Mouse (Mus musculus) gonadal fat pad, adult 2 months (tissue): ENCODE data around the gene Ercc1. TPM values are rescaled to one million over a fixed set of nuclear protein-coding genes. Genes with fewer than 3 reads are reported as not detected.

ENCODE experiments used
- DNase-seq: peaks from one replicate; pipeline ENCODE4 v3.0.0-alpha.2; 2012; ENCODE audit warnings: low read depth
- polyA plus RNA-seq: library from polyadenylated mRNA; depleted of rRNA; stranded (reverse); fragments of >200 nt; gene quantifications from 2 replicates; pipeline ENCODE4 v1.2.3, GENCODE M21; 2012

Gene Ercc1
- polyA plus RNA-seq, 1 experiment: 57.8 TPM

DNA sequence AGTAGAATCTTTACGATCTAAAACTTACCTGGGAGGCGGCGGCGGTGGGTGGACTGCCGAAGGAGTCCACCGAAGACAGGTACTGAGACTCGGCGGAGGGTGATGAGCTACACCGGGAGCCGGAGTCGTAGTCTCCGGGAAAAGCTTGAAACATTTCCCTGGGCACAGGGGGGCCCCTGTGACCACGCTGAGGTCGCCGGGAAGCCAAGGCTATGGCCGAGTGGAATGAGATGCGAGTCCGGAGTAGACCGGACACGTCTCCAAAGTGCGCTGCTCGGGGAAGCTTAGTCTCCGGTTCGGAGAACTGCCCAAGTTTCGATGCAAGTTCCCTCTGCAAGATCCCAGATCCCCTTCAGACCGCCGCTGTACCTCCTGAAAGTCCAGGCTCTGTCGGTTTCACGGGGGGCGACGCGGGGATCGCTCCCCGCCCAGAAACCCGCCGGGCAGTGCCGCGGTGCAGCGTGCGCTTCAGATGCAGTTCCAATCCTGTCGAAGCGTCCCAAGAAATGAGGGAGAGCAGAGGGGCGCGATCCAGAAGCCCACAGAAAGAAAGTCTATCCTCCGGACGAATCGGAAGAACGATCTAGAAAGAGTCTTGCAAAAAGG is 35.2 kb upstream of the Ercc1 start:
- no peak for DNase-seq

DNA sequence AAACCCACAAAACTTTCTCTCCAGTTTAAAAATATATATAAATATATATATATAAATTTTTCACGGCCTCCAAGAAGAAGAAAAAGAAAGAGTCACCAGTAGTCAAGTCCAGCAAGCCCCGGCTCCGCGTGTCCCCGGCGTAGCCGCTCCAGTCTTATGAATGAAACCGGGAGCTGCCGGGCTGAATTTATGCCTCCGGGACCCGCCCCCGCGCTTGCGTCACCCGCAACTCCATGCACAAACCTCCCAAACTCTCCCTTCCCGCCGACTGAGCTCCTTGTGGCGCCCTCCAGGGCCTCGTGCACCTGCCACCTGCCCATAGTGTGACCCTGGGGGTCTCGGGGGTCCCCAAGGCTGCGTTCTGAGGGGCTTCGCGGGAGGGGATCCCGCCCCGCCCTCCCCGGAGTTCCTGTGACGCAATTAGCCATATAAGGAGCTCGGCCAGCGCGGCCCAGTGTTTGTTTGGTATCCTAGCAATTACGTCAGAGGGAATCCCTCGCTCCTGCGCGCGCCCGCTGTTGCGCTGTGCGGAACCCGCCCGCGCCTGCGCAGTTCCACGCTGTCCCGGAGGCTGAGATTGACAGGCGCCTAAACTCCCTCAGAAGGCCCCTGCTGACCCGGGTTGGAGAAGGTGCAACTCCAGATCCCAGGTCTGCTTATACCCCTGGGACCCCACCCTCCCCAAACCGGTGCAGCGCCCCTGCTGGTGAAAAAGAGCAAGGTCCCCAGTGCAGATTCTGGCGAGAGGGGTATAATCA is 34.5 kb upstream of the Ercc1 start, which contains the start of gene Fosb:
Fosb (minus strand) TSS at position 168 of the 758 bp plus-strand sequence.
- no peak for DNase-seq

DNA sequence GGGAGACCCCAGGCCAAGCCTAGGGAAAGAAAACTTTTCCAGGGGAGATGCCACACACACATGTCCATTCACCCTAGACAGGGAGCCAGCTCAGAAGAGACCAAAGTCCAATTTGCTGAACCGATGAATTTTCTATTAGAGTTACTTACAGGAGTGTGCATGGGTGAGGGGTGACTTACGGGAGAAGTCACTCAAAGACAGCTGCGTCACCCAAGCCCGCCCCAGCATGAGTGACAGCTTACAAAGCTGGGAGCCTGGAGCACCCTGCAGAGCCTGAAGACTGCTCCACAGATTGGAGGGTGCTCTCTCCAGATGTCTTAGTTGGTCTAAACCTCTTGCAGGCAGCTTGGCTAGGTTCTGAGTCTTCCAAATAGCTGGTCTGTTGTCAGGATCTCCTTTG is 32.6 kb upstream of the Ercc1 start:
- DNase-seq: no peak

DNA sequence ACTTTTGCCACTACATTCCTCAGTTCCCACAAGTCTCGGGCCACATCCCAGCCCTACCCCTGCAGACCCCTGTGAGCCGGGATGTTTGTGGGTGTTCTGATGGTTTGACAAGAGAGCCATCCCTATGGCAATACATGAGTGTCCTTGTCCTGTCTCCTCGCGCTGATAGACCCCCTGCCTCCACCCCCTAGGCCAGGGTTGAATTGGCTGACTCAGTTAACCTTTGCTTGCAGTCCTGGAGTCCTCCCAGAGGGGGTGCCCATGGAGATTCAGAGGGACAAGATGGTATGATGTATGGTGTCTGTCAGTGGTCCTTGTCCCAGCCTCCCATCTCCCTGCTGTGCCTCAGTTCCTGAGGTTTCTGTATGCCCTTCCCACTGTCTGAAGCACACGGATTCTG is 30.5 kb upstream of the Ercc1 start:
- DNase-seq: no peak

DNA sequence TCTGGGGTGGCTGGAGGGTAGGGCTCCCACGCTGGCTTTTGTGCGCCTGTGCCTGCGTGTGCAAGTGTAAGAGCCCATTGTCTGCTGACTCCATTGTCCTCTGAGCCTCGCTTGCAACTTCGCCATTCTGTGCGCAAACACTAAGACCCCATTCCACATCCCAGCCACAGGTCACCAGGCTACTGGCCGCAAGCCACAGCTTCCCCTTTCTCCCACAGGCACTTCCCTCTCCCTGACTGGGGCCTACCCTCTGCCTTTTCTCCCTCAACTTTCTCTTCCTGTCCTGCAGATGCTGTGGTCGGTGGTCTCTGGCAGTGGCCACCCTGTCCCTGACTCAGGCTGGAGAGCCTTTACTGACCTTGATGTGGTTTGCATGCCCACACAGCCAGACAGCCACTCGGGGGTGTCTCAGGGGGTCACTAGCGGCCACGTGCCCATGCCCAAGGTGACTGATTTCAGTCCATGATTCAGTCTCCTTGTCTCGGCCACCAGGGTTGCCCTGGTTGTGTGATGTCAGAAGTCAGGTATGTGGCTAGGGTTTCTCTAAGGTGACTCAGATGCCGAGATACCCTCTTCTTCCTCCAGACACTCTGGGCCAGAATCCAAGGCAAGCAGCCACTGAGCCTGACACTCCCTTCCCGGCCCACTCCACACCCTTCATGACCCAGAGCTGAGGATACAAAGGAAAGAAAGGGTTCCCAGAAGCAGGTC is 28.0 kb upstream of the Ercc1 start:
- DNase-seq: no peak

DNA sequence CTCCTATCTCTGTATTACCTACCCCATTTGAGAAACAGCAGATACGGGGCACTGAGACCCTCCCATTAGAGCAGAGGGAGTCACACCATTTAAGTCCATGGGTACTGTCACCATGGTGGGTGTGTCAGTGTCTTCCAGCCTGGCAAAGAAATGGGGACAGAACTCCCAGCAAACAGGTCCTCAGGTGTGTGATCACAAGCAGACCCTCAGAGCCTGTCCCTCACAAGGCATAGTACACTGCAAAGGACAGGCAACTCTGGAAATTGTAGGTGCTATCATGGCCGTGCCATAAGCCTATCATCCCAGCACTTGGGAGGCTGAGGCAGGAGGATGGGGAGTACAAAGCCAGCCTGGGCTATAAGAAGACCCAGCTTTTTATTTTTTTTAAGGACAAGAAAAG is 26.4 kb upstream of the Ercc1 start:
- no peak for DNase-seq

DNA sequence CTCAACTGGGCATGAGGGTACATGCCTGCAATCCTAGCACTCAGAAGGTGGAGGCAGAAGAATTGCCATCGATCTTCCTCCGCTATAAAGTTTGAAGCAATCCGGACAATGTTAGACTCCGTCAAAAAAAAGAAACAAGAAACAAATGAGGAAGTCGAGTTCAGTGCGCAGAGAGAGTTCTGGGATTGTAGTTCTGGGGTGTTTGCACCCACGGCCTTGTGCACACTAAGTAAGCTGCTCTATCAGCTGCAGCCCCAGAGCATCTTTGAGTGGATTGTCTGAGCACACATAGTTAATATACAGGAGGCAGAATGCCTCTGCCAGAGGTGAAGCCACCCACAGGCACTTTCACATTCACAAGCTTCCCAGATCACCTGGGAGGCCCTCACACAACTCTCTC is 25.9 kb upstream of the Ercc1 start:
- no peak for DNase-seq

DNA sequence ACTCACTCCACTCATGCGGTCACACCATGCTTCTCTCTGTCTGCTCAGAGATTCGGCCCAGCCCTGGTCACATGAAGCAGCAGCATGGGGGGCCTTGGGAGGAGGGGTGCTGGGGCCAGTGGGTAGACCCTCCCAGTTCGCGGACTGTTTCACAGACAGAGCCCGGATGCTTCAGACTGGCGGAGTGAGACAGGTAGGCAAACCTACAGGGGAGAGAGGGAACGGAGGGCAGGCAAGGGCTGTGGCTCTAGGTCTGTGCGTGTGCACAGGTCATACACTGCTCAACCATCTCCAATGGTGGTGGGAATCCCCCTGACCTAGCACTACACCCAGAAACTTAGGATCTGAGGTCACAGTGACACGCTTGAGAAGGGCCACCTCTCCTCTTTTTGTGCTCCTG is 25.1 kb upstream of the Ercc1 start:
- DNase-seq: no peak

DNA sequence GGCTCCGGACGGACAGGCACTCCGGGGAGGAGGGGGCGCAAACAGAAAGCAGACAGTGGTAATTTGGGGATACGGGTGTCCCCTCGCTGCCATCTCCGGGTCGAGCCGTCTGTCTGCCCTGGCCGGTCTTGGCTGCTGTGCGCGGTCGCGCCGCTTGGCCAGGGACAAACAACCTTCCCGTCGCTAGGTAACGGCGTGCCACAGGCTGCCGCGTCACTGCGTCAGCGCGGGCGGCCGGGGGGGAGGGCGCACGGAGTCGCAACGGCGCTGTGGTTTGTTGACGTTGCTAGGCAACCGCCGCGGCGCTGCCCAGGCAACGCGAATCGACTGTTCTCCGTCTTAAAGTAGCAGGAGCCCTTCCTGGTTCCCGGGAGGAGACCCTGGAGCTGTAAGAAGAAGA is 24.7 kb upstream of the Ercc1 start:
- DNase-seq: no peak

DNA sequence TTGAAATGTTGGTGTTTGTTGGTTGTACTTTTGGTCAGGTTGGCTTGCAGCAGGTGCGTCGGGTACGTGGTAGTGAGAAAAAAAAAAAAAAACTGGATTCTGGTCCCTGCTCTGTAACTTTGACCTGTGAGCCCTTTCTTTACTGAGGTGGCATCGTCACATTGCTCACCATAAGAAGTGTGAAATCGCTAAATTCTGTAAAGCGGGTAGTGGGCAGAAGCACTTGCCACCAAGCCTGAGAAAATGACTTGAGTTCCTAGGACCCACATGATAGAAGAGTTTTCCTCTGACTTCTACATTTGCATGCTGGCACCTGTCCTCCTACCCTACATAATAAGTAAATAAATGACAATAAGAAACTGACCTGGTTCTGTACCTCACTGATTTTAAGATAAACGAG is 23.9 kb upstream of the Ercc1 start:
- DNase-seq: no peak

DNA sequence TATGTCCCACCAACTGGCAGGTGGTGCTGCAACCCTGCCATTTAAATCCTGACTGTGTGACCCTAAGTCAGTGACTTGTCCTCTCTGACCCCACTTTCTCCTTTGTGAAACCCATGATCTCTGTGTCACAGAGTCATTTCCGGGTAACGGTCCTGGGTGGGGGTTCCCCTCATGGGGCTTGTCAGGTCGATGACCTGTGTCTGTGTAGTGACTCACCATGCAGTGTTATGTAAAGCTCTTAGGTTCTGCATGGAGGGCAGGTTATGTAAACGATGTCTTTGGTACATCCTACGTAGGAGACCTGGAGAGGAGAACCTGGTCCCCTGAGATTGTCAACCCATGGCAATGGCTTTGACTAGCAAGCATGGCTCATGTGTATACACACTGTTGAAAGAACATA is 23.1 kb upstream of the Ercc1 start:
- DNase-seq: no peak

DNA sequence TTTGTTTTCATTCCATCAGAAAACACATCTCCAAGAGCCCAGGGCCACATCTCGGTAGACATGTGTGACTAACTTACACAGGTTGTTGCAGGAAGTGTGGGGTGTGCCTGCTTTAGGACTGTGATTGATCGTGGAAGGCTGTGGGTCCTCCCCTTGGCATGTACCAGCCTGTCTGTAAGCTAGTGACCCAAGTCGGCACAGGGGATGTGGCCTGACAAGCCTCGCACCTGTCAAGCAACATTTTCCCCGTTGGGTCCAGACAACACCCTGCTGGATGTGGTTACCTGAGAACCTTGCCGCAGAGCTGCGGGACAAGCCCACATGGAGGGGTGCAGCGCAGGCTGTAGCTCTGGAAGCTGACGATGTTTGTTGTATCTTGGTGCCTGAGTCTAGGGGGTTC is 22.1 kb upstream of the Ercc1 start:
- no peak for DNase-seq

DNA sequence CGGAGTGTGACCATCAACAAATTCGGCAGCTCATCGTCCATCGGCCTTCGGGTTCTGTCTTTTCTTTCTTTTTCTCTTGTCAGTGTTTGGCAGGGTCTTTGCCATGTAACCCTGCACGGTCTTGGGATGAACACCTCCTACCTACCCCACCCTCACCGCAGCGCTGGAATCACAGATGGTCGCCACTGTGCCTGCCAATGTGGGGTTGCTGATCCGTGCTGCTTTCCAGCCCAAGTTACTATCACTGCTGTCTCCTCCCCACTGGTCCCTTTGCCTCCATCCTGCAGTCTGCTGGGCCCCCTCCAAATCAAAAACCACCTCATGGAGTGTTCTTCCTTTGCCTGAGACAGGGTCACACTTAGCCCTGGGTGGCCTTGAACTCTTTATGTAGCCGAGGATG is 20.4 kb upstream of the Ercc1 start:
- no peak for DNase-seq

DNA sequence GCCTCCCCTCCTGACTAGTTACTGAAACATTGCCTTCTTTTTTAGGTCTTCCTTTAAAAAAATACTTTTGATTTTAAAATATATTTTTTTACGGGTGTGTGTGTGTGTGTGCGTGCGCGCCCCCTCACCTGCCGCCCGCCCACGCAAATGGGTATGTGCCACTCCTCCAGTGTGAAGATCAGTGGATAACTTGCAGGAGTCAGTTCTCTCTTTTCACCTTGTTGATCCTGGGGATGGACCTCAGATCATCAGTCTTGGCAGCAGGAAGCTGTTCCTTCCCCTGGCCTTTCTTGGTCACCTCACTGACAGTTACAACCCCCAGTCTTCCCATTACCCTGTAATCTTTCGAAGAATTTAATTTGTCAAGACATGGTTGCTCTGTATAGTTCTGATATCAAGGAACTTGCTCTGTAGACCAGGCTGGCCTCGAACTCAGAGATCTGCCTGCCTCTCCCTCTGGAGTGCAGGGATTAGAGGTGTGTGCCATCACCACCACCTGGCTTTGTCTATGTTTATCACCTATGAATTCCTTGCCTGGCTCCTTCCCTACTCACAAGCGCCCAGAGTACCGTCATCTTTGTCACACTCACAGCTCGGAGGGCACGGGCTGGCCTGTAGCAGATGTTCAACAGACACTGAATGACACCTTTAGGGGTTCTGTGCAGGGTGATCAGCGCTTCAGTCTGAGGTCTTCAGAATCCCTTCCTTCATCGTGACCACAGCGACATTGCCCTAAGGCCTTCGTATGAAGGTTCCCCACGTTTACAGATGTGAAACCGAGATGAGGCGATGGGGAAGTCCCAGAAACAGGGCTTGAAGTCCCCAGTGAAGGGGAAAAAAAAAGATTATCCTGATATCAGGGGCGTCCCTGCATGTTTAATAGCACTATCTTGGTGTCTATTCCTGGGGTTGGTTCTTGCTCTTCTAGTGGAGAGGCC is 19.0 kb upstream of the Ercc1 start:
- no peak for DNase-seq

DNA sequence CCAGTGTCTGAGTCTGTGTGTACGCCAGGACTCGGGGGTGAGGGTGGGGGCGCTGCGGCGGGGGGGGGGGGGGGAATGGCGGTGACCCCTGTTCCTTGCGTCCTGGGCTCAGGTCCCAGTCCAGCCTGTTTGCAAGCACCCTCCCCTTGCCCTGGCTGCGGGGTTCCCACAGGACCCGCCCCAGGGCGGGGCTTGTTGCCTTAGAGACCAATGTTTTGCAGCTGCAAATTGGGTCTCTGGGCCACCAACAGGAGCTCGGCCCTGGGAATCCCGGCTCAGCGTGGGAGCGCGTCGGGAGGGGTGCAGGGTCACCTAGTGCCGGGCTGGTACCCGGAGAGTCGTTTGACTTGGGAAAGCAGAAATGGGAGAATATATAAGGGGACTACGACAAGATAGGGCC is 18.2 kb upstream of the Ercc1 start:
- DNase-seq: no peak

DNA sequence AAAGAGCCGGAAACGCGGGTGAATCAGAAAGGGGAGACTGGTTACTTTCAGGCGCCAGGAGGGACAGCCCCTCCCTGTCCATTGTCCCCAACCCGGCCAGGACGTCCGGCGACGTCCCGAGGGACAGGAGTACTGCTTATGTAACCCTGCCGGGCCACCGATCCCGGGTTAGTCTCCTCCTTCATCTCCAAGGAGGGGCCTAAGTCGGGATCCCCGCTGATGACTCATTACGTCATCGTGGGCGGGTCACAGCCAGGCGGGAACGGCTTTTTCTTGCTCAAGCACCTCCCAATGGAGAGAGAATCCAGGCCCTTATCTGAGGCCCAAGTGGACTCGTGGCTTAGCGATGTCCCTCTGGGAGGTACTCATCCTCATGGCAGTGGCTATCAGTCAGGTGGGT is 17.4 kb upstream of the Ercc1 start:
- no peak for DNase-seq

DNA sequence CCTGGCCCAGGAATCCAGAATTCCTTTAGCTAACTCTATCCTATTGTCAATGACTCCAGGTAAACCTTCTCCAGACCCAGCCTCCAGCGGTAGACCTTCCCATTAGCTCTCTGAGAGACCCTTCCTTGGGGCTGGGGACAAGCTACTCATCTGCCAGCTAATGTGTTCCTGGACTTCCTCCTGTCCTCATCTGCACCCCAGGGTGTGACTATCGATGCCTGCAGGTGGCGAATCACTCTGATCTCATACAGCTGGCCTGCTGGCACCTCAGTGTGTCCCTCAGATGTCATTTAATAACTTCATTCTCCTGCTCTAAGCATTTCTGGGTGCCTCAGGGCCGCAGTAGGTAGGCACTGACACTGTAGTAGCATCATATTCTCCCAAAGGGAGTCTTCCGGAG is 16.8 kb upstream of the Ercc1 start:
- no peak for DNase-seq

DNA sequence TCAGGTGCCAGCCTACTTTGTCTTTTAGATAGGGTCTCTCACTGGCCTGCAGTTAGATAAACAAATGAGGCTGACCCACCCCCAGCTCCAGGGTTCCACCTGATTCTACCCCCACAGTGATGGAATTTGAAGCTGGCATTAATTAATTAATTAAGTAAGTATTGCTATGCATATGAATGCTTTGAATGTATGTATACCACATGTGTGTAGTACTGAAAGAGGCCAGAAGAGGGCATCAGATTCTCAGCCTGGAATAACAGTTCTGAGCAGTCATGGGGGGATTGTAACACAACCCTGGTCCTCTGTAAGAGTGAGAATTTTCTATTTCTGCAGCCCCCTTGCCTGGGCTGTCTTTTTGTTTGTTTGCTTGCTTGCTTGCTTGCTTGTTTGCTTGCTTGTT is 16.2 kb upstream of the Ercc1 start:
- DNase-seq: no peak

DNA sequence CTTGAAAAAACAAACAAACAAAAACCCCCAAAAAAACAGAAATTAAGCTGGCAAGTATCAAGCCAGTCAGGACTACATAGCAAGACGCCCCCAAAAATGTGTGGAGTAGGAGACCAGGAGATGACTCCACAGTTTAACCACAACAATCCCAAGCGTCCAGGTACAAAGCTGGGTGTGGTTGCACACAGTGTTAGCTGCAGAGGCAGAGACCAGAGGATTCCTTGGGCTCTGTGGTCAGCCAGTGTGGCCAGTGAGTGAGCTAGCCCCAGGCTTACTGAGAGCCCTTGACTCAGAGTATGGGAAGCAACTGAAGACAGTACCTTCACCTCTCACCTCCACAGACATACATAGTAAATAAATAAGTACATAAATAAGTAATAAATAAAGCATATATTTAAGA is 12.7 kb upstream of the Ercc1 start:
- no peak for DNase-seq

DNA sequence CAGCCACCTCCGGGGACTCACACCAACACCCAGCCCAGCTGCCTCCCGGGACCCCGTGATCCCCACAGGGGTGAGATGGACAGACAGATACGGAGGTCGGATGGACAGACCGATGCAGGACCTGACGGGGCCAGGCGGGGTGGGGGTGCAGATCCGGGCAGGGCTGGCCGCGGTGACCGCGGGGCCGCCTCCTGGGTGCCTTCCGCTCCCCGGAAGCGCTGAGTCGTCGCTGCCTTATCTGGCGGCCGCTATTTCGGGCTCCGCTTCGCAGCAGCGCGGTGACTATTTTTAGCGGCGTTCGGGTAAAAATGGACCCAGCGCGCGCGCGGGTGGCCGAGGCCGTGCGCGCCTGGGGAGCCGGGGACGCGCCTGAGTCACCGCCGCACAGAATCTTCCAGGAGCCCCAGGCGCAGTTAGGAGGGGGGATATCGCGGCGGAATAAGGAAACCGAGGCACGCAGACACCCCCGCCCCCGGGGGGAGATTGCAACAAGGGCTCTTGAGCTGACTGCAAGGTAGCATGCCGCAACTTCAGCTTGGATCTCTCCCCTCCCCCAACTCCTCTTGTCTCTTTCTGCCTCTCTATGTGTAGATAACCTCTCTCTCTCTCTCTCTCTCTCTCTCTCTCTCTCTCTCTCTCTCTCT is 11.7 kb upstream of the Ercc1 start:
- no peak for DNase-seq

DNA sequence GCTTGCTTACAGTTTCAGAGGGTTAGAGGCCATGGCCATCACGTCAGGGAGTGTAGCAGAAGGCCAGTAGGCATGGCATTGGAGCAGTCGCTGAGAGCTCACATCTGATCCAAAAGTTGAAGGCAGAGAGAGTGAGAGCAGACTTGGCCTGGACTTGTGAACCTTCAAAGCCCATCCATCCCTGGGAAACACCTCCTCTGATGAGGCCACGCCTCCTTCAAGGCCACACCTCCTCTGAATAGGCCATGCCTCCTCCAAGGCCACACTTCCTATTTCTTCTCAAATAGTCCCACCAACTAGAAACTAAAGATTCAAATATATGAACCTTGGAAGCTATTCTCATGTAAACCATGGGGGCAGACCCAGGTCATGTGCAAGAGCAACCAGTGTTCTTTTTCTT is 9.0 kb upstream of the Ercc1 start:
- no peak for DNase-seq

DNA sequence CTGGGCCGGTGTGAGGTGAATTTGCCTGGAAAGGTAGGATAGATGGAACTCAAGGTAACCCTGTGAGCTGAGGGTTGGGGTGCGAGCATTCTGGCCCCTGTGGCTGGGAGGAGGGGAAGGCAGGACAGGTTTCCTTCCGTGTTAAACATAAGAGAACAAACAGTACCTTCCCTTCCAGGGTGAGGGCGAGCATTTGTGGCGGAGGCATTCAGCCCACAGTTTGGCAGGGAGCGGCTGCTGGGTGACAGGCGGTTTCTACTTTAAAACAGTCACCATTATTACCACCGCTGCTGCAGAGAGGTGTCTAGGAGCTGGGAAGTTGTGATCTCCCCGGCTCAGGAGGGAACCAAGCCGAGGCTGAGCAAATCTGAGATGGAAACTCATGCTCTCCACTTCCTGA is 7.5 kb upstream of the Ercc1 start:
- no peak for DNase-seq
